Mouse (Mus musculus): Measurements from ENCODE around the gene Hddc3. TPM values are rescaled to one million over a fixed set of nuclear protein-coding genes. Genes with fewer than 3 reads are reported as not detected.
A peak's percentile ranks its signal among the peaks of the same experiment; 100 is the strongest.

Gene Hddc3
- total and polyA plus RNA-seq, 3 experiments, result 30.0 to 47.7 (median 39.9) TPM

DNA sequence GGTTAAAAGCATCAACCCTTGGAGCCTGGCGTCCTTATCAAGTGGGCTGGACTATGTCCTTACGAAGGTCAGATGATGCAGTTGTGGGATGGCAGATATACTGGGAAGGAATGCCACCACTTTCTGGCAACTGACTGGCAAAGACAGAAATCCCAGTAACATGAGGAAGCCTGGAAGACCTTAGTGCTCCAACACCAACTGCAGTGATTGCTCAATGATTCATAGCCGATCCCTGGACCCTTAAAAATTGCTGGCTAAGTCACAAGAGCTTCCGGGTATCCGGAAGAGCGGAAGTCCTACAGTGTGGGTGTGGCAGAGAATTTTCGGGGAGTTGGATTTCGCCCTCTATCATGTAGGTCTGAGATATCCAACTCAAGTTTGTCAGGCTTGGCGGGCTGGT, 3.3 kb downstream of the Hddc3 start:
- no peak for DNase-seq
- TF ChIP-seq EP300 (IDR thresholded peaks at IDR 0.05; ENCODE audit: insufficient read depth, low read depth, low read length) (no peak), POLR2A (IDR thresholded peaks at IDR 0.05; ENCODE audit: insufficient read depth, low read depth, low read length) (no peak)
- intact Hi-C loops (cut with DNase I), result no loop called here
- H3K9ac ChIP-seq (ENCODE audit: low read depth, low read length), result no peak overlapping the region
- no peaks in the 10 kb centered on the region for H3K36me3 ChIP-seq (ENCODE audit: control insufficient read depth, insufficient read depth, low read length)
- H3K79me2 ChIP-seq (replicated peaks; ENCODE audit: control insufficient read depth, insufficient read depth, low read length), result no peaks in the 10 kb centered on the region
- H3K27me3 ChIP-seq (ENCODE audit: control insufficient read depth, insufficient read depth, low read length), result no peaks in the 10 kb centered on the region
- 75% methylated on average over 9 of the region's 9 CpGs for WGBS
- H3K4me3 ChIP-seq, result no peak overlapping the region
- H3K27ac ChIP-seq, result no peak overlapping the region
- H3K4me1 ChIP-seq (ENCODE audit: control insufficient read depth, insufficient read depth, low read length), result peaks cover 3% of the 10 kb centered on the region

DNA sequence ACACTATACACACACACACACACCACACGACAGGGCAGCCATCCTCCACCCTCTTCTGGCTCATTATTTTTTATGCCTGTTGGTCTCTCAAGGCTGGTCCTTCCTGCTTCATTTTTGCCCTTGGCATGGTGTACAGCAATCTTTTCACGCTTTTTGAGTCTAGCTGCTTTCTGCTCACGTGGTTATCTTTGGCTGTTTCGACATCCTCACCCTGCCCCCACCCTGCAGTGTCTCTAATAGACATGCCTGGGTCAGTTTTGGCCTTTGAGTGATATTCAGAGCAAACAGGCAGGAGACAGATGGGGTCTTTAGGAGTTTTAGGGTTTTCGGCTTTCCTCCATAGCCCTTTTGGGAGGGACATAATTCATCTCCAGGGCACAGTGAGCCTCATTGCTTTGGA, 3.9 kb downstream of the Hddc3 start:
- Histone ChIP-seq H3K27me3 (ENCODE audit: control insufficient read depth, insufficient read depth, low read length) (no peaks in the 10 kb centered on the region), H3K27ac (no peak overlapping the region), H3K4me3 (no peak overlapping the region), H3K36me3 (ENCODE audit: control insufficient read depth, insufficient read depth, low read length) (no peaks in the 10 kb centered on the region), H3K79me2 (replicated peaks; ENCODE audit: control insufficient read depth, insufficient read depth, low read length) (no peaks in the 10 kb centered on the region), H3K4me1 (ENCODE audit: control insufficient read depth, insufficient read depth, low read length) (peaks cover 3% of the 10 kb centered on the region), H3K9ac (ENCODE audit: low read depth, low read length) (no peak overlapping the region)
- TF ChIP-seq EP300 (IDR thresholded peaks at IDR 0.05; ENCODE audit: insufficient read depth, low read depth, low read length) (no peak), POLR2A (IDR thresholded peaks at IDR 0.05; ENCODE audit: insufficient read depth, low read depth, low read length) (0 out of 2 replicates have a peak, but pooled peaks have one; percentile 23)
- WGBS, result 71% methylated on average over 5 of the region's 5 CpGs
- no peak for DNase-seq
- intact Hi-C loops (cut with DNase I), result no loop called here

DNA sequence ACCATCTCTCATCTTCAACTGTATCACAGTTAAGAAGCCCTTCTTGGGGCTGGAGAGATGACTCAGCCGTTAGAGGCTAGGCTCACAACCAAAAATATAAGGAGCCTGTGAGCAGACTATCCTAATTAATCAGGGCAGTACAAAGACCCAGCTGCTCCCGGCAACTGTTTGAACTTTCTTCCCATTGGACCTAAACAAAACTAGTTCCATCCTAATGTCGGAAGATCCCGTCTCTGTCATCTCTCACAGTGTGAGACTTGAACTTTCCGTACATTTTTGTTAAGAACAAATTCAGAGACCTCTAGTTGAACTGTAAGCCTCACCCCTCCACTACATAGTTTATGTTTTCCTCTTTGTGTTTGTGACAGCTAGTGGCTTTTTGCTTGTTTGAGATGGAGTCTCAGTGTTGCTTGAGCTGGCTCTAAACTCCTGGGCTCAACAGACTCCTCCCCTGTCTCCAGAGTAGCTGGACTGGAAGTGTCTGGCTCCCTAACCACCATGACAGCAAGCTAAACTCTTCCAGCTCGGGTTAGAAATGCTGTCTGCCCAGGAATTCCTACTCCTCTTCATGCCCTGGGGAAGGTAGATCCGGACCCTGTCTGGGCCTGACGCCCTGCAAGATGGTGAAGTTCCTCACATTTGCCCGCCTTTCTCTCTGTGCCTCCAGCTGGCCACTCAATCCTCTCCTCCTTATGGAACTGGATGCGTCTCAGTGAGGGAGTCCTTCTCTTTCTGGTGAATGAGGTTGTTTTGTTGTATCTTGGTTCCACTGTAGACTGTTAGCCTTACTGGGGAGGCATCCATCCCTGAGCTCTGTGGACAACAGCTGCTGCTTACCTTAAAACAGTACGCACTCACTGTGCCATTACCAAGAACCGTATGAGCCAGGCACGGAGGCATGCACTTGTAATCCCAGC, 5.0 kb downstream of the Hddc3 start:
- intact Hi-C loops (cut with DNase I), result no loop called here
- Histone ChIP-seq H3K4me3 (no peak overlapping the region), H3K36me3 (ENCODE audit: control insufficient read depth, insufficient read depth, low read length) (no peaks in the 10 kb centered on the region), H3K27me3 (ENCODE audit: control insufficient read depth, insufficient read depth, low read length) (no peaks in the 10 kb centered on the region), H3K9ac (ENCODE audit: low read depth, low read length) (no peak overlapping the region), H3K79me2 (replicated peaks; ENCODE audit: control insufficient read depth, insufficient read depth, low read length) (no peaks in the 10 kb centered on the region), H3K4me1 (ENCODE audit: control insufficient read depth, insufficient read depth, low read length) (peaks cover 3% of the 10 kb centered on the region), H3K27ac (no peak overlapping the region)
- TF ChIP-seq POLR2A (IDR thresholded peaks at IDR 0.05; ENCODE audit: insufficient read depth, low read depth, low read length) (no peak), EP300 (IDR thresholded peaks at IDR 0.05; ENCODE audit: insufficient read depth, low read depth, low read length) (no peak), CTCF (IDR thresholded peaks at IDR 0.05) (no peak)
- DNase-seq, result no peak
- WGBS, result 67% methylated on average over 13 of the region's 13 CpGs

DNA sequence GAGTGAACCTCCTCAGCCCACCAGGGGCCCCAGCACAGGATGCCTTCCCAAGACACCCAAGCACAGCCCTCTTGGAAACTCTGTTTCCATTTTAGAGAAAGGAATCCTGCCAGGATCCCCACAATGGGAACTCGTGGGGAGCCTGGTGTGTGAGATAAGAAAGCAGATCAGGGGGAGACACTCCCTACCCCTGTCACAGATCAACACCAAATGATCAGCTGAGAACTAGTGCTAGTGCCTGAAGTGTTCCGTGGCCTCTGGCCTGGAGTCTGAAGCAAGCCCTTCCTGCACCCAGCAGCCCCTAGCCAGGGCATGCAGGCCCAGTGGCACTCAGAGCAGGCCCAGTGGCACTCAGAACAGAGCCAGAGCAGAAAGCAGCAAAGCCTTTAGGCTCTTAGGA, 7.9 kb downstream of the Hddc3 start:
- intact Hi-C loops (cut with DNase I), result no loop called here
- no peak overlapping the region for H3K27ac ChIP-seq
- H3K4me3 ChIP-seq, result no peak overlapping the region
- TF ChIP-seq EP300 (IDR thresholded peaks at IDR 0.05; ENCODE audit: insufficient read depth, low read depth, low read length) (no peak), POLR2A (IDR thresholded peaks at IDR 0.05; ENCODE audit: insufficient read depth, low read depth, low read length) (no peak), CTCF (IDR thresholded peaks at IDR 0.05) (no peak)
- no peaks in the 10 kb centered on the region for H3K79me2 ChIP-seq (replicated peaks; ENCODE audit: control insufficient read depth, insufficient read depth, low read length)
- H3K36me3 ChIP-seq (ENCODE audit: control insufficient read depth, insufficient read depth, low read length), result no peaks in the 10 kb centered on the region
- H3K4me1 ChIP-seq (ENCODE audit: control insufficient read depth, insufficient read depth, low read length), result no peaks in the 10 kb centered on the region
- no peak for DNase-seq
- no peaks in the 10 kb centered on the region for H3K27me3 ChIP-seq (ENCODE audit: control insufficient read depth, insufficient read depth, low read length)
- WGBS, result 62% methylated on average over 2 of the region's 2 CpGs
- H3K9ac ChIP-seq (ENCODE audit: low read depth, low read length), result no peak overlapping the region

DNA sequence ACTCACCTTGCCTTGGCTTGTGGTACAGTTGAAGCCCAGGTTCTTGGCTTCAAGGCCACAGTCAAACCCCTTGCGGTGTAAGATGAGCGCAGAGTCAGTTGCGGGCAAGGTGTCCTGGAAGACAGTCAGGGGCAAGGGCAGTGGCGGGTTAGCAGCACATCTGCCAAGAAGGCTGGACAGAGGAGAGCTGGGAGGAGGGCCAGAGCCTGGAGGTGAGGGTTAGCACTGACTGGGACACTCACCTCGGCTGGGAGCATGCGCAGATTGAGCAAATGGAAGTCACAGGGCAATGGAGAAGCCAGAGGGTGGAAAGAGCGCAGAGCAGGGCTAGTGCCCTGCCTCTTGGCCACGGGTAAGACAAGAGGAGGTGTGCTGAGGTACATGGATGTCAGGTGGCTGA, 10.0 kb downstream of the Hddc3 start:
- no peak overlapping the region for H3K27ac ChIP-seq
- no peaks in the 10 kb centered on the region for H3K36me3 ChIP-seq (ENCODE audit: control insufficient read depth, insufficient read depth, low read length)
- no peaks in the 10 kb centered on the region for H3K4me1 ChIP-seq (ENCODE audit: control insufficient read depth, insufficient read depth, low read length)
- no peaks in the 10 kb centered on the region for H3K27me3 ChIP-seq (ENCODE audit: control insufficient read depth, insufficient read depth, low read length)
- WGBS, result 86% methylated on average over 8 of the region's 8 CpGs
- H3K79me2 ChIP-seq (replicated peaks; ENCODE audit: control insufficient read depth, insufficient read depth, low read length), result no peaks in the 10 kb centered on the region
- no peak for TF ChIP-seq EP300 (IDR thresholded peaks at IDR 0.05; ENCODE audit: insufficient read depth, low read depth, low read length)
- TF ChIP-seq POLR2A (IDR thresholded peaks at IDR 0.05; ENCODE audit: insufficient read depth, low read depth, low read length), result no peak
- TF ChIP-seq CTCF (IDR thresholded peaks at IDR 0.05), result no peak
- no peak overlapping the region for H3K4me3 ChIP-seq
- no peak for DNase-seq
- no peak overlapping the region for H3K9ac ChIP-seq (ENCODE audit: low read depth, low read length)
- intact Hi-C loops (cut with DNase I), result no loop called here

DNA sequence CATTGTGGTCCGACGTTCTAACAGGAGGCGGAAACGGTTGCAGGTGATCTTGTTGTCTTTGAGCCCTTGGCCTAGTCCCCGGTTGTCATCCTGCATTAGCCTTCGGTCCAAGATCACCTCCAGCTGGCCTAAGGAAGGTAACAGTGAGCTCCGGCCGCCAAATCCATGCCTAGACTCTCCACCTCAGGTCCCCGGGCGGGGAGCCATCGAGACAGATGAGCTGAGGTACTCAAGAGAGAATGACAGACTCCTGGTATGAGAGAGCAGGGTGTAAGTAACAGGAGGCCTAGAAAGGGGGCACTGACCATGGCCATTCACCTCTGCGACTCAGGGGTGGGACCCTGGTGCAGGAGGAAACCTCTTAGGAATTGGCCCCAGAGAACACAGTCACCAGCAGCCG, 13.4 kb downstream of the Hddc3 start:
- no peak for TF ChIP-seq CTCF (IDR thresholded peaks at IDR 0.05)
- no peak for TF ChIP-seq EP300 (IDR thresholded peaks at IDR 0.05; ENCODE audit: insufficient read depth, low read depth, low read length)
- no peak for TF ChIP-seq POLR2A (IDR thresholded peaks at IDR 0.05; ENCODE audit: insufficient read depth, low read depth, low read length)
- Histone ChIP-seq H3K4me1 (ENCODE audit: control insufficient read depth, insufficient read depth, low read length) (no peaks in the 10 kb centered on the region), H3K27me3 (ENCODE audit: control insufficient read depth, insufficient read depth, low read length) (no peaks in the 10 kb centered on the region), H3K36me3 (ENCODE audit: control insufficient read depth, insufficient read depth, low read length) (no peaks in the 10 kb centered on the region), H3K79me2 (replicated peaks; ENCODE audit: control insufficient read depth, insufficient read depth, low read length) (no peaks in the 10 kb centered on the region), H3K27ac (no peak overlapping the region), H3K4me3 (no peak overlapping the region), H3K9ac (ENCODE audit: low read depth, low read length) (no peak overlapping the region)
- intact Hi-C loops (cut with DNase I), result no loop called here
- 86% methylated on average over 13 of the region's 13 CpGs for WGBS
- DNase-seq, result no peak

Measured in heart, adult 2 months (tissue).